Mouse (Mus musculus) layer of hippocampus, postnatal 10 days (tissue): ENCODE measurements at regions not wholly inside any gene's neighbourhood (a gene's known extent, or its start where the extent isn't known, plus 50 kb on each side); places are given as distances from the start of the nearest gene placed in this dataset.

Experiments
- DNase-seq, 2 experiments: peaks; one replicate each; pipeline ENCODE4 v3.0.0; 2021; ENCODE audit warnings: low spot score in 2 of 2

DNA sequence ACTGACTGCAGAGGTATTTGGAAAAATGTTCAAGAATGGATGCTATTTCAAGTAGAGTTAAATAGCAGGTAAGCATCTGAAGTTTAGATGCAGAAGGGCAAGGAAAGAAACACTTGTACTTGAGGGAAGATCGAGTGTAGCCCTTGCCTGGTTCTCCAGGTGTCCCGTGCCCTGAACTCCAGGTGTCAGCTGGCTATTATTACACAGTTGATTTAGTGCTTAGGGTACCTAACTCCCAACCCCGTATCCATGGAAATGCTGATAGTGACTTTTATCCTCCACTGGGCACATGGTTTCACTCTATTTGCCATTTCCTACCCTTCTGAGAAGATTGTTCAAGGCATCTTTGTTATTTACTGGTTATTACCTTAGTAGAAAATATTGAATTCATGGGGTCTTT lies 86.6 kb upstream of the Gnpda2 start:
- DNase-seq: no peak

GRCm38 (mm10) chr5:69678268-69678667 lies 86.1 kb upstream of the Gnpda2 start:
- DNase-seq: no peak

DNA sequence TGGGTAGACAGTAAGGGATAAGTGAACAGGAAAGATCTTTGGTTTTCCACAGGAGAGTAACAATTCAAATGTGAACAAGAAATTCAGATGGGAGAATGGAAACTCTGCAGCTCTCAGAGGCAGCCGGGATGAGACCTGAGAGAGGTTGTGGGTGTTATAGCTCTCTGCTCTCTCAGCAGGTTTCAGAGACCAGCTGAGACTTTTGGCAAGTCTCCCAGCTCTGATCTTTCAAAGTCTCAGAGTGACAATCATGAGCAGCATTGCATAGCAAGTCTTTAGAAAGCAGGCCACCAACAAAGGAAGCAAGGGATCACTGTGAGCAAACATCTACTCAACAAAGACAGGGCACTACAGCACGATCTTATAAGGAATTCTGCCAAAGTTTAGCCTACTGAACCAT lies 73.4 kb upstream of the Gnpda2 start:
- peak in 1 of 2 experiments; percentile 4 for DNase-seq

DNA sequence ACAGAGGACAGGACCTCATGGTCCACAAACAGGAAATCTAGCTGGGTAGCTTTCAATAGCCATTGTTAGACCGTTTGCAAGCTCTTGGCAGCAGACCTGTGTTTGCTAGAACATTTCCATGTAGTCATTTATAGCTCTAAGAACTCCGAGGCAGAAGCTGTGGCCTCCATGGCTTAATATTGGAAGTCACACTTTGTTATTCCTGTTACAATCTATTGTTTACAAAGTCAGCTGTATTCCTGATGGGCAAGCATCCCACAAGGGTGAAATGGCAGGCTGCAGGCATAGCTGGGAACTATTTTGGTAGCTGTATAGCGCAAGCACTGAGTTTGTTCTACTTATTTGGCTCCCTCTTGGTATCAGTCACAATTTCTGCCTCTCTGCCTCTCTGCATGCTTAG lies 71.8 kb upstream of the Gnpda2 start:
- DNase-seq: no peak
